Mouse (Mus musculus) testis, adult 2 months (tissue): Measurements from ENCODE around the gene Ttc22.

ENCODE experiments used
- CTCF ChIP-seq: fragments of 200-500 bp; IDR thresholded peaks from 2 replicates; pipeline ENCODE4 v1.5.1; 2012; ENCODE audit warnings: low read depth, mild to moderate bottlenecking, inconsistent platforms, low read length, moderate library complexity; ENCODE audit not compliant: control insufficient read depth, insufficient read depth, insufficient replicate concordance
- POLR2A ChIP-seq: fragments of 200-500 bp; IDR thresholded peaks from 2 replicates; pipeline ENCODE4 v1.6.1; 2012; ENCODE audit warnings: low read depth, mild to moderate bottlenecking, inconsistent platforms, low read length, moderate library complexity; ENCODE audit not compliant: control insufficient read depth

DNA sequence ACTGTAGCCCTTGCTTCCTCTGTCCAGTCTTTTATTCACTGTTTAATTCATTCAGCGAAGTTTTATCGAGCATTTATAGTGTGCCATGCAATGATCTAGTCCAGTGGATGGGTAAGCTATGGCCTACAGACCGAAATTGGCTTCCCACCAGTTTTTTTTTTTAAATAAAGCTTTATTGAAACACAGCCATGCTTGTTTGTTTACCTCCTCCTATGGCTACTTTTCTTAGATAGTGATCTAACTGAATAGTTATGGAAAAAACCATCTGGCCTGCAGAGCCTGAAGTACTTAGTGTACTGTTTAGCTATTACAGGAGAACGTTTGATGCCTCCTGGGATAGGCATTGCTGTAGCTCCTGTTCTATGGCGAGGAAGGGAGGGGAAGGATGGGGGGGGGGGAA is 23.6 kb downstream of the Ttc22 start:
- TF ChIP-seq POLR2A: no peak
- no peak for TF ChIP-seq CTCF
